Mouse (Mus musculus) spleen, adult 2 months (tissue): ENCODE measurements around the gene Mgat3.

ENCODE experiments used
- CTCF ChIP-seq: fragments of 200-500 bp; IDR thresholded peaks from 2 replicates; pipeline ENCODE4 v1.5.1; 2011; ENCODE audit warnings: mild to moderate bottlenecking, inconsistent platforms; ENCODE audit not compliant: insufficient read depth, insufficient read length, insufficient replicate concordance; ENCODE audit errors: extremely low read depth
- POLR2A ChIP-seq: fragments of 200-500 bp; IDR thresholded peaks from 2 replicates; pipeline ENCODE4 v1.6.1; 2011; ENCODE audit warnings: low read depth, low read length, inconsistent platforms

DNA sequence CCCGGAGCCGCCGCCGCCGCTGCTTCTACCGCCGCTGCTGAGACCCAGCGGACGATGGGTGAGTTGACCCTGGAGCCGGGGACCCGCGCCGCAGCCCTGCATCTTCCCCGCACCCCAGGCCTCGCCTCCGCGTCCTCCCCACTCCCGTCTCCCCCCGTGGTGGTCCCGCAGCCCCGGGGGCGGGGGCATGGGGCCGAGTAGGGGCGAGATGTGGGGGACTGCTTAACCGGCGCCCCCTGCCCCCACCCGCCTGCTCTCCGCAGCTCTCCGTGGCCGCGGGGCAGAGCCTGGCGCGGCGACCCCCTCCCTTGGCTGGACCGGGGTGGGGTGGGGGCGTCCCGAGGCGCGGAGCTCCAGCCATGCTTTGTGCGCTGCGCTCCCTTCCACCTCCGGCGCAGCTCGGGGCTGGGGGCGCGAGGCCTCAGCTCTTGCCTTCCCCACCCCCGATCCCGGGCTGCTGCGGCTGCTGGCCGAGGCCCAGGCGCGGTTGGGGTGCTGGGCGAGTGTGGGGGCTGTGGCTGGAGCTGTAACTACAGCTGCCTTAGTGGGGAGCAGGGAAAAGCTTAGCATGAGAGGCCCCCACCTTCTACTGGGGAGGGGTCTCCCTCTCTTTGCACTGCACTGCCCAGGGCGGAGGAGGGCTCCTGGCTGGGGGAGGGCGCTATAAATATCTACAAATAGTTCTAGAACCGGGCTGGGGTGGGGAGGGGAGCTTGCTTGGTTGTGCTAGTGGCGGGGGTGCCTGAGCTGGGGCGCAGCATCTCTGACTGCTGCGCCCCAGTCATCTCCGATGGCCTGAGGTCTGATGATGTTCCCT is 468 bp downstream of the Mgat3 start:
- TF ChIP-seq CTCF (no peak), POLR2A (no peak)
